Mouse (Mus musculus) hindbrain, postnatal 0 days (tissue): ENCODE results near the gene Nfil3. TPM values are rescaled to one million over a fixed set of nuclear protein-coding genes. Genes with fewer than 3 reads are reported as not detected.

Experiments used
- ATAC-seq: fragments of 200-750 bp; cut with Nextera tagmentation; 2 replicates; pipeline ENCODE4 v1.8.0; 2017; ENCODE audit warnings: mild to moderate bottlenecking, moderate TSS enrichment, moderate library complexity
- DNase-seq: peaks from one replicate; pipeline ENCODE4 v3.0.0-alpha.2; 2015; ENCODE audit warnings: low spot score
- H3K27ac ChIP-seq: fragments of 300-500 bp; sonication (generic); 2 replicates; pipeline ENCODE4 v1.5.1; 2014; ENCODE audit warnings: mild to moderate bottlenecking
- H3K27me3 ChIP-seq: fragments of 300-500 bp; sonication (generic); 2 replicates; pipeline ENCODE4 v1.6.1; 2014; ENCODE audit warnings: low read length, mixed read lengths; ENCODE audit not compliant: insufficient read depth
- H3K36me3 ChIP-seq: fragments of 300-500 bp; sonication (generic); 2 replicates; pipeline ENCODE4 v1.6.1; 2014; ENCODE audit warnings: low read length, mixed read lengths; ENCODE audit not compliant: insufficient read depth
- H3K4me1 ChIP-seq: fragments of 300-500 bp; sonication (generic); 2 replicates; pipeline ENCODE4 v1.6.1; 2014; ENCODE audit warnings: antibody characterized with exemption, low read length, mixed read lengths; ENCODE audit not compliant: insufficient read depth
- H3K4me2 ChIP-seq: fragments of 300-500 bp; sonication (generic); 2 replicates; pipeline ENCODE4 v1.6.1; 2014; ENCODE audit warnings: low read depth, mild to moderate bottlenecking, low read length, moderate library complexity, mixed read lengths
- H3K4me3 ChIP-seq: fragments of 300-500 bp; sonication (generic); 2 replicates; pipeline ENCODE4 v1.5.1; 2014; ENCODE audit warnings: low read length
- H3K9ac ChIP-seq: fragments of 300-500 bp; sonication (generic); replicated peaks from 2 replicates; pipeline ENCODE4 v1.6.1; 2014; ENCODE audit warnings: mild to moderate bottlenecking, low read length, moderate library complexity, mixed read lengths
- H3K9me3 ChIP-seq: fragments of 300-500 bp; sonication (generic); 2 replicates; pipeline ENCODE4 v1.6.1; 2016; ENCODE audit warnings: low read length, mixed read lengths
- CTCF ChIP-seq: IDR thresholded peaks from 2 replicates; pipeline ENCODE4 v1.5.1; 2016; ENCODE audit warnings: antibody characterized with exemption, control low read depth, low read depth
- WGBS: fragments of 180-500 bp; shearing (Covaris S2); extraction: QIAGEN DNeasy Blood & Tissue Kit; methylation state at CpG from one replicate; pipeline ENCODE4 v1.1.7; 2014; 5-methylcytosine and 5-hydroxymethylcytosine counted together
- polyA plus RNA-seq: library from polyadenylated mRNA; unstranded; fragments of >200 nt; fragmentation: Nextera tagmentation; extraction: Ambion mirVana; gene quantifications from 2 replicates; pipeline ENCODE4 v1.2.1, GENCODE M21; 2015
- total RNA-seq: library from RNA; depleted of rRNA; stranded (reverse); fragments of >200 nt; gene quantifications from 2 replicates; pipeline ENCODE4 v1.2.3, GENCODE M21; 2014

The Nfil3 gene
- total and polyA plus RNA-seq, 2 experiments from 2014 or later, result 17.9 to 28.3 TPM

- DNase-seq, result peak; percentile 44
- 14% methylated on average over 12 of the region's 12 CpGs for WGBS
- no peak overlapping the region for H3K9ac ChIP-seq
- peak; percentile 90; the same call in 1 of the 2 replicates for ATAC-seq
- no peak for TF ChIP-seq CTCF
- H3K4me3 ChIP-seq, result no peak overlapping the region
- no peak overlapping the region for H3K27ac ChIP-seq
- H3K27me3 ChIP-seq, result no peaks in the 10 kb centered on the region
- no peak overlapping the region for H3K4me2 ChIP-seq
- H3K36me3 ChIP-seq, result no peaks in the 10 kb centered on the region
- H3K9me3 ChIP-seq, result no peaks in the 10 kb centered on the region
- peaks cover 6% of the 10 kb centered on the region; the same call in 1 of the 2 replicates for H3K4me1 ChIP-seq
These were observed 30.6 kb upstream of the Nfil3 start for GRCm38 (mm10) chr13:53011426-53011825.

DNA sequence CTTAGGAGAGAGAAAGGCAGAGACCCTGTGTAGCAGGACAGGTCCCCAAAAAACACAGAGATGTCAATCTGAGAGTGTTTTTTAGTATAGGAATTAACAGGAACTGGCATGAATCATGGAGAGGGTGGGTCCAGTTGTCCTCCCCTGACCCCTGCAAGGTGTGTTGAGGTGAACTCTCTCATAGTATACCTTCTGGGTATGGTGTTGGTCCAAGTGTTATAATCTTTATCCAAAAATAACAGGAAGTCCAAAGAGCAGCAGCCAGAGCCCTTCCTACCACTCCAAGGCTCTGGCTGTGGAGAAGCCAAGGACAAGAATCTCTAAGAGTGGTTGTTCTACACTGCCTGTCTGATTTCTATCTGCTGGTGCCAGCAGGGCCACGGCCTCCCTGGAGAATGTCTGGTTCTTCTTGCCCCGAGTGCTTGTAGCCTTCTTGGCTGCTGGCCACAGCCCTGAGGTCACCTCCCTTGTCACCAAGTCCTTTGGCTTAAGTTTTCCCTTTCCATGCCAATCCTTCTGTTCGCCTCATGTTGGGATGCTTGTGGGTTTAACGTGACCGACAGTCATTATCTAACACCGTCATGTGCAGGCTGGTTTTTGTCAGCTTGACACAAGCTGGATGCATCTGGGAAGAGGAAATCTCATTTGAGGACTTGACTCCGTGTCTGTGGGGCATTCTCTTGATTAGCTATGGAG lies 27.8 kb upstream of the Nfil3 start:
- DNase-seq, result peak; percentile 74
- no peak overlapping the region for H3K4me2 ChIP-seq
- no peaks in the 10 kb centered on the region for H3K27me3 ChIP-seq
- peaks cover 6% of the 10 kb centered on the region; the same call in 1 of the 2 replicates for H3K4me1 ChIP-seq
- H3K4me3 ChIP-seq, result no peak overlapping the region
- H3K9me3 ChIP-seq, result no peaks in the 10 kb centered on the region
- peak; percentile 42 for ATAC-seq
- no peaks in the 10 kb centered on the region for H3K36me3 ChIP-seq
- H3K27ac ChIP-seq, result no peak overlapping the region
- H3K9ac ChIP-seq, result no peak overlapping the region
- 30% methylated on average over 7 of the region's 7 CpGs for WGBS
- no peak for TF ChIP-seq CTCF

- H3K9ac ChIP-seq, result no peak overlapping the region
- 47% methylated on average over 3 of the region's 3 CpGs for WGBS
- no peak for ATAC-seq
- DNase-seq, result peak; percentile 8
- no peak overlapping the region for H3K27ac ChIP-seq
- no peaks in the 10 kb centered on the region for H3K9me3 ChIP-seq
- no peak for TF ChIP-seq CTCF
- H3K36me3 ChIP-seq, result no peaks in the 10 kb centered on the region
- H3K4me2 ChIP-seq, result no peak overlapping the region
- no peaks in the 10 kb centered on the region for H3K27me3 ChIP-seq
- peaks cover 6% of the 10 kb centered on the region; the same call in 1 of the 2 replicates for H3K4me1 ChIP-seq
- H3K4me3 ChIP-seq, result no peak overlapping the region
These were observed 26.9 kb upstream of the Nfil3 start for GRCm38 (mm10) chr13:53007781-53008180.

DNA sequence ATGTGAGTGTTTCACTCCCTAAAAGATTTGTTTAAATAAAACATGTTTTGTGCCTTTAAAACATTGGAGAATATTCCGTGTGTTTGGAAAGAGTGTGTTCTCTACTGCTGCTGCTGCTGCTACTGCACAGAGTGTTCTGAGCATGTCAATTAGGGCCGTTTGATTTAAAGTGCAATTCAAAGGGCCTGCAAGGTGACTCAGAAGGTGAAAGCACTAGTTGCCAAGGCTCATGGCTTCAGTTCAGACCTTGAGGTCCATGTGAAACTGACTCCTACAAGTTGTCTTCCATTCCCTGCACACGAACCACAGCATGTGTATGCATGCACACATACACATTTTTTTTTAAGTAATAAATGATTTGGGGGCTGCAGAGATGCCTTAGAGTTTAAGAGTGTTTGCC lies 22.4 kb upstream of the Nfil3 start:
- no peak for ATAC-seq
- no peak overlapping the region for H3K4me3 ChIP-seq
- H3K27ac ChIP-seq, result no peak overlapping the region
- no peaks in the 10 kb centered on the region for H3K9me3 ChIP-seq
- H3K4me2 ChIP-seq, result no peak overlapping the region
- DNase-seq, result no peak
- TF ChIP-seq CTCF, result no peak
- H3K9ac ChIP-seq, result no peak overlapping the region
- 64% methylated on average over 3 of the region's 3 CpGs for WGBS
- H3K36me3 ChIP-seq, result no peaks in the 10 kb centered on the region
- no peaks in the 10 kb centered on the region for H3K4me1 ChIP-seq
- no peaks in the 10 kb centered on the region for H3K27me3 ChIP-seq

GRCm38 (mm10) chr13:53001511-53001935 lies 20.6 kb upstream of the Nfil3 start:
- Histone ChIP-seq H3K27ac (no peak overlapping the region), H3K9ac (no peak overlapping the region), H3K9me3 (no peaks in the 10 kb centered on the region), H3K4me3 (no peak overlapping the region), H3K27me3 (no peaks in the 10 kb centered on the region), H3K4me1 (no peaks in the 10 kb centered on the region), H3K36me3 (no peaks in the 10 kb centered on the region), H3K4me2 (no peak overlapping the region)
- ATAC-seq, result no peak
- 89% methylated on average over 2 of the region's 2 CpGs for WGBS
- TF ChIP-seq CTCF, result no peak
- DNase-seq, result no peak

DNA sequence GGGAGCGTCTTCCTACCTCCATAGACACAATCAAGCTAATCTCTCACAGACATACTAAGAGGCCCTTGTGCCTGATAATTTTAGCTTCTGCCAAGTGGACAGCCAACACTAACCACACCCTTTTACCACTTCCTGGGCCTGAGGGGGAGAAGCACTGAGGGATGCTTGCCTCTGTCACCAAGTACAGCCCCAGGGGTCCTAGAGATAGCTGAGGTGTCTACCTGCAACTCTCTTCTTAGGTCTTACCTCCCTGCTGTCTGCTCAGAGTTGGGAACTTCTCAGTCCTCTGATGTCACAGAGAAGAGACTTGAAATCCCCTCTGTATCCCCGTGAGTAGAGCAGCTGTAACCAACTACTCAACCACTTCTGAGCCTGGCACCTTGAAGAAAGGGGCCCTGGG lies 19.6 kb upstream of the Nfil3 start:
- Histone ChIP-seq H3K4me2 (no peak overlapping the region), H3K4me1 (no peaks in the 10 kb centered on the region), H3K27ac (no peak overlapping the region), H3K9me3 (no peaks in the 10 kb centered on the region), H3K27me3 (no peaks in the 10 kb centered on the region), H3K36me3 (no peaks in the 10 kb centered on the region), H3K4me3 (no peak overlapping the region), H3K9ac (no peak overlapping the region)
- no peak for TF ChIP-seq CTCF
- DNase-seq (no peak), ATAC-seq (no peak)
- WGBS, result 92% methylated on average over 2 of the region's 2 CpGs

DNA sequence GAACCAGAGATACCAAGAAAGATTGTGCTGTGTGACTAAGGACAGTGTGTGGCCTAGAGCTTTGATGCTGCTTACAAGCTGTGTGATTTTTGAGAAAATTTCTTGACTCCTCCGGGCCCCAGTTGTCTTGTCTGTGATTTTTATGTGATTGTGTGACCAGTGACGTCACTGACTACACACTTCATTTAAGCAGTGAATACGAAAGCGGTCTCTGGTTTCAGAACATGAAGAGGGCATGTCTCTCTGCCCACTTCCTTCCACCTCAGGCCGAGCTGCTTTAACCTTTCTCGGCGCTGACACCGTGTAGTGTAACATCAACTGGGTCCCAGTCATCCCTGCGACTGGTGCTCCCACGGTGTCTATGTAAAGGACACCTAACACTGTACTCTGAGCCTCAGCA lies 17.7 kb upstream of the Nfil3 start:
- no peaks in the 10 kb centered on the region for H3K4me1 ChIP-seq
- ATAC-seq, result no peak
- H3K4me2 ChIP-seq, result no peak overlapping the region
- 89% methylated on average over 10 of the region's 10 CpGs for WGBS
- no peaks in the 10 kb centered on the region for H3K27me3 ChIP-seq
- no peaks in the 10 kb centered on the region for H3K36me3 ChIP-seq
- TF ChIP-seq CTCF, result no peak
- no peaks in the 10 kb centered on the region for H3K9me3 ChIP-seq
- no peak for DNase-seq
- H3K4me3 ChIP-seq, result no peak overlapping the region
- H3K27ac ChIP-seq, result no peak overlapping the region
- no peak overlapping the region for H3K9ac ChIP-seq
